Mouse (Mus musculus) frontal cortex, postnatal 10 days (tissue): ENCODE results near the gene Cyfip1.

ENCODE experiments used
- DNase-seq, 2 experiments: peaks; one replicate each; pipeline ENCODE4 v3.0.0; 2022; ENCODE audit warnings: low spot score in 2 of 2, mixed read lengths in 1 of 2

Cyfip1 gene

DNA sequence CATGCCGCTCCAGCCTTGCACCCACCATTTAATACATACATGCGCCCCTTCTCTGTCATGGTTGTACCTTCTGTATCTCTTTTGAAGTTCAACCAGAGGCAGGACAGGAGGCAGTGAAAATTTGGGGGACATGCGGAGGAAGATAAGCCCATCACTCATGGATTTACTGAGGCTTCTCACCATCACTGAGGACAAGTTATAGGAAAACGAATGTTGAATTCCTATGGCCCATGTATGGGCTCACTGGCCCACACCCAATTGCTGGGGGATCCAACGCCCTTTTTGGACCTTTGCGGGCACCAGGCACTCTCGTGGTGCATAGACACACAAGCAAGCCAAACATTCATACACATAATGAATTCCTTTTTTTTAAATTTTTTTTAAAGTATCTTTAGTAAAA, at the start of gene Cyfip1:
Gene Cyfip1 (plus strand): TSS at position 301 of the 400 bp plus-strand sequence.
- DNase-seq, result no peak

DNA sequence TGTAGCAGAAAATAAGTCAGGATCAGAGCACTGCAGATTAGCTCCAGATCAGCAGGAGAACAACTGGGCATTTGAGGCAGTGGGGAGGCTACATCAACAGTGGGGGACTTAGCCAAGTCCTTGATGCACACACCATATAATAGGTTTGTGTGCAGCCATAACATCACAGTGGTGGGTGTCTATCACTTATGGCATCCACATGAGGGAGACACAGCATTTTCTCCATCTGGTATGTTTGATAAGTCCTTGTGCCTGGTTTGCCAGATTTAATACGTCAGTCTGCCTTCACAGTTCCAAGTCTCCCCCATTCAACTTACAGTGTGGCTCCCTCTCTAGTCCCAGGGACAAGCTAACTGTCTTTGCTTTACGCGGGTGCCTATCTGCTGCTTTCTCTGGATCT, 49.3 kb upstream of the Cyfip1 start:
- DNase-seq, result no peak

DNA sequence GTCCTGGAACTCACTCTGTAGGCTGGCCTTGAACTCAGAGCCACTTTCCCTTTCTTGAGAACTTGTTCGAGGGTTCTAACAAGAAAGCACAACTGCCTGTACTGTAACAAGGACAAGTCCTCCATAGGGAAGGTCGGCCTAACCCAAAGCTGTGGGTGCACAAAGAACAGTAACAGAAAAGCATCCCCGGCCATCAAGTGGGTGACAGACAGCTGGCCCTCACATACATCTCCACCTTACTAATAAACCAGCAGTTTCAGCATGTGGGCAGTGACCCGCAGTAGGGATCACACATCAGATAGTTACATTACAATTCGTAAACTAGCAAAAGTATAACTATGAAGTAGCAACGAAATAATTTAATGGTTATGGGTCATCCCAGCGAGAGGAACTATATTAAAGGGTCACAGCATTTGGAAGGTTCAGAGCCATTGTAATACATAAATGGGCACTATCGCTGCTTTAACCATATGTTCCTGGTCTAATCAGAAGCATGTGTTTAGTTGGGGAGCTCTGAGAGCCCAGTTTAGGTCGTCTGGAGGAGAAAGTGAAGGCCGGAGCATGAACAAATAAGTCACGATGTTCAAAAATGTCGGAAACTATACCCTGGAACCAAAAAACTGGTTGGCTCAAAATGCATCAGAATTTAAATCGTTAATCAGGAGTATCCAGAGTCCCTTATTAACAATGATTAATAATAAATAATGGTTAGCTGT, 48.2 kb upstream of the Cyfip1 start:
- no peak for DNase-seq

DNA sequence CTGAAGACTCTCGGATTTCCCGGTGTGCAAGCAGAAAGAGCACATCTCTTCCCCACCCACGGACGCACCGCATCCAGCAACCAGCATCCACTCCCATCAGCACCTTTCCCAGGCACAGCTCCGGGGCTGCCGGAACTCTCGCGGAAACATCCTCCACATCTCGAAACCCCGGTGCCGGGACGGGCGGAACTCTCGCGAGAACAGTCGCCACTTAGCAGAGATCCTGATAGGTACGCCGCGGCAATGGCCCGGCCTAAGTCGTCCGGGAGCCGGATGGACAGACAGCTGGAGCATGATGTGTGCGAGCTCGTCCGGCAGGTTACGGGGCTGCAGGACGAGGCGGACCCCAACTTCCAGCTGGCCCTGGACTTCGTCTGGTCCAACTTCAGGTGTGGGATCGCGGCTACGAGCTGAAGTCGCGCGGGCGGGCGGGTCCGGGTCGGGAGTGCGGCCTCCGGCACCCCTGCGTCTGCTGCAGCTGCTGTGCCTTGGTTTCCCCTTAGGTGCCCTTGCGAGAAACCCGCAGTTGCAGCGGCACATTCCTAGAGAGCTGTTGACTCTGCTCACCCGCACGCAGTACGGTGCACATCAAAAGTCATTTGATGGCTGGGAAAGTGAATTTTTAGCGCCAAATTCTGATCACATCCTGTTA, 47.5 kb upstream of the Cyfip1 start, which contains the start of gene Tubgcp5:
Gene Tubgcp5 (plus strand): TSS at position 203 of the 652 bp plus-strand sequence.
- peak; percentile 97 to 98 for DNase-seq

DNA sequence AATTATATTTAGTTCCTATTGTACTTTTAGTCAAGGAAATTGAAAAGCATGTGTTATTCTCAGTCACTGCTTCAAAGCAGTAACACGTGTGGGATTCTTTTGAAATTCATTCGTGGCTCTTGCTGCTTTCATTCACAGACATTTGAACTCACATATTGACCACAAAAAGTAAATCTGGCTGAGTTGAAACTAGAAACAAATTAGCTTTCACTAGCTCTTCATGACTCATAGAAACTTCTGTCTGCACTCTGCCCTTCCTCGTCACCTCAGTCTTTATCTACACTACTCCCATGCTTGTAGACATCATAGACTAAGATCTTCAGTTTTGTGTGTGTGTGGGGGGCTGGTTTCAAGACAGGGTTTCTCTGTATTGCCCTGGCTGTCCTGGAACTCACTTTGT, 41.6 kb upstream of the Cyfip1 start:
- no peak for DNase-seq

DNA sequence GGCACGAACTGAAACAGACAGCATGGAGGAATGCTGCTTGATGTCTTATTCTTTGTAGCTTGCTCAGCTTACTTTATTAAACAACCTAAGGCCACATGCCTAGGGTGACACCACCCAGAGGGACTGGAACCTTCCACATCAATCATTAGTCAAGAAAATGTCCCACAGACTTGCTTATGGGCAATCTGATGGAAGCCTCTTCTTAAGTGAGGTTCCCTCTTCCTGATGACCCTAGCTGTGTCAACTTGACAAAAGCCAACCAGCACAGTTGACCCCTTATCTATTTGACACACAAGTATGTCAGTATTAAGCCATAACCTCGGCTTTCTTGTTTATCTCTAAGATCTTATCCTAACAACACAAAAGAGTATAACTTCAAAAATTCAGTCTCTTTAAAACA, 31.6 kb upstream of the Cyfip1 start:
- DNase-seq, result no peak

DNA sequence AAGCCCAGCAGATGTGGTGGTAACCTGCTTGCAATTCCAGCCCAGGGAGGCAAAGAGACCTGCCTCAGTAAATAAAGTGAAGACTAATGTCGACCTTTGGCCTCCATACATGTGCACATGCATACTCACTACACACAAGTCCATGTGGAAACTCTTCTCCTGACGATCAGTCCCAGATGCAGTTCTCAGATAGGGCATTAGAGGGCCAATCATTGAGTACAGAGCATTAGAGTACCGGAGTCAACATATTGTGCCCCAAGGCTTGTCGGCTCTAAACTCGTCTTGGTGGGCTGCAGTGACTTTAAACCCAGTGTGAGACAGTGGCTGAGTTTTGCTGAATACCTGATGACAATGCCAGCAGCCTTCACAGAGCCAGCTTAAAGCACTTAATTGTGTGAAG, 17.1 kb upstream of the Cyfip1 start:
- DNase-seq, result no peak

DNA sequence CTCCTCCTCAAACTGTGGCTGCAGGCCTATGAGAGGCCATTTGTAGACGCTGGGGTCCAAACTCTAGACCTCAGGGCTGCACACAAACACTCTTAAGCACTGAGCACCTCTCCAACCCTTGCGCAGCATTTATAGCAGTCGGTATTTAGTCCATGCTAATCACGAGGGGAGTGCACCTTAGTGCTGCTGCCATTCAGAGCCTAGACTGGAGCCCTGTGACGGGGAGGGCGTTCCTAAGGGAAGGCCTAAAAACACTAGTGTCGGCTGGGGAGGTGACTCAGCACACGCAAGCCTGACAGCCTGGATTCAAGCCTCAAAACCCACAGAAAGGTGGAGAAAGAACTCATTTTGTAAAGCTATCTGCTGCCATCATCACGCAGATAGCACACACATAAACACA, 14.0 kb upstream of the Cyfip1 start:
- no peak for DNase-seq

DNA sequence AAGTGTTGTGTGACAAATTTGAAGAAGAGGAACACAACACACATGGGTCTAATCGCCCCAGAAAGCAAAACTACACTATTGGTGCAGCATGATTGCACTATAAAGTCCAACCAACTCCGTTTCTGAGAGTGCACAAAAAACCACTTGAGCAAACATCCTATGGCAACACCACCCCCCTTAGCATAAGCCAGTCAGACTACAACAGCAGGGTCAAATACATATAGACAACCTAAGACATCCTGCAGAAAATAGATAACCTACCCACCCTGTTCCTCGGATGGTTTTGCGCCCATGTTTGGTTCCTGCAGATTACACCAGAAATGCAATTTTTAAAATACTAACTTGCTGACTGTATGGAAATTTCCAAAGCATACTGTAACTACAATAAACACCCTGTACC, 4.7 kb upstream of the Cyfip1 start:
- no peak for DNase-seq

DNA sequence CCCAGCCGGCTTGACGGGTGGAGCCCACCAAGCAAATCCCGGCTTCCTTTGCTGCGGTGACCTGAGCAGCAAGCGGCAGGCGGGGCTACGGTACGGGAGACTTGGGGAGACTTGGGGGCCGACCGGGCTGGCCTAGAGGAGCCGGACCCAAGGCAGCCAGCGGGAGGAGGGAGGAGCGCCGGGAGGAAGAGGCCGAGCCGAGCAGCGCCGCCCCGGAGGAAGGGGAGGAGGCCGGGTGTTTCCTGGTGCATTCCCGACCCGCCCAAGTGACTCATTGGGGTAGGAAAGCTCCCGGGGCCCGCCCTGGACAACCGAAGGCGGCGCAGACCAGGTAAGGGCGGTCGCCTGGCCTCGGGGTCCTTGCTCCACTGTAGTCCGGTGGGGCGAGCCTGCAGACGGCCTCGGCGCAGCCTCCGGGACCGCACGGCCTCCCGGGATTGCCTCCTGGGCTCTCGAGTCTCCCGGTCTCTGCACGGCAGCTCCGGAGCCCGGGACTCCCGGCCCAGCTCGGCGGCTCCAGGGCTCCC, 495 bp downstream of the Cyfip1 start:
- peak; percentile 77 to 85 for DNase-seq

DNA sequence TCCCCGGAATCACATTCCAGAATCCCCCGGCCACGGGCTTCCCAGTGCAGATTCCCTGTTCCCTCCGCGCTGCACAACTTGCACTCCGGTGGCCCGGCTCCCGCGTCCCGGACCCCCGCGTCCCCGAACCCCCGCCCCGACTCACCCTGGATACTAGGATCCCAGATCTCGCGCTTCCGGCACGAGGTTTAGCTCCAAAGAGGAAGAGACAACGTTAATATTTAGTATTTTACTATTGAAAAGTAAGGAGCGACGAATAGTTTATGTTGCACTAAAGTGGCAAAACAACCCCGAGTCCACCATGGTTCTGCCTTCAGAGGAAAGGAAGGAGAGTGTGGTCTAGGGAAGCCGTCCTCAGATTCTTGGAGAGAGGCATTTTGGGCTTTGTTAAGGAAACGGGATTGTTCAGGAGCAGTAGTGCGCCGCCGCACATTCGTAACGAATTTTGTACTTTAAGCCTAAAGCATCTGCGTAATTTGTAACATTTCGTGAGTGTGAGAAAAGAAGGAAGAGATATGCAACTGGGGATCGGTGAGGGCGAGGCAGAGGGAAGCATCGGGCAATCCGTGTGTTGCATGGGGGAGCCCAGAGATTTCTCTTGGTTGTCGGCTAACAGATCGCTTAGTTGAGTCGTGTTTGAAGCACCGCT, 1.1 kb downstream of the Cyfip1 start:
- no peak for DNase-seq

DNA sequence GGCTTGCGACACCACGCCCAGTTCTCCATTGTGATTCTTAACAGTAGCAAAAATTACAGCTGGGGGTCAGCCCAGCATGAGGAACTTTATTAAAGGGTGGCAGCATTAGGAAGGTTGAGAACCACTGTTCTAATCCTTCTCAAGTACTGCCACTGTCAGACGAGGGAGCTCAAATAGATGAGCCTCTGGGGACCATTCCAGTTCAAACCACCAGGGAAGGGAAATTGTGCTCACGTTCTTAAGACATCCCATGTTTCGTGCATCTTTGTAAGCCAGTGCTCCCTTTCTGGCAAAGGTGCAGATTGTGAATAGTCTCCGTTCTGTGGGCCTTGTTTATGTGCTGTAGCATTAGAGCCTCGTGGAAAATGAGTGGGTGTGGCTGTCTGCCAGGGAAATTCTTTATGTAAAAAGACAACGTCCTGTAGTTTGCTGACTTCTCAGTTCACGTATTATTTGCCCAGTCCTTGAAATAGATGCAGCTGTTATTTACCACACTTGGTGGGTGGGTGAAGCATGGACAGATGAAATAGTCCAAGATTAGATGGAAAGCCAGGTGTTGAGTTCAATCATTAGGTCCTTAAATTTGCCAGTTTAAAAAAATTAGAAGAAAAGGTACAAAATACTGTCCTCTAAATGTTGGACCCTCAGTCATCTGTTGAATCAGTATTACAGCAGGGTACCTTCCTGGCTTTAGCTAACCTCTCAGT, 5.2 kb downstream of the Cyfip1 start:
- no peak for DNase-seq

DNA sequence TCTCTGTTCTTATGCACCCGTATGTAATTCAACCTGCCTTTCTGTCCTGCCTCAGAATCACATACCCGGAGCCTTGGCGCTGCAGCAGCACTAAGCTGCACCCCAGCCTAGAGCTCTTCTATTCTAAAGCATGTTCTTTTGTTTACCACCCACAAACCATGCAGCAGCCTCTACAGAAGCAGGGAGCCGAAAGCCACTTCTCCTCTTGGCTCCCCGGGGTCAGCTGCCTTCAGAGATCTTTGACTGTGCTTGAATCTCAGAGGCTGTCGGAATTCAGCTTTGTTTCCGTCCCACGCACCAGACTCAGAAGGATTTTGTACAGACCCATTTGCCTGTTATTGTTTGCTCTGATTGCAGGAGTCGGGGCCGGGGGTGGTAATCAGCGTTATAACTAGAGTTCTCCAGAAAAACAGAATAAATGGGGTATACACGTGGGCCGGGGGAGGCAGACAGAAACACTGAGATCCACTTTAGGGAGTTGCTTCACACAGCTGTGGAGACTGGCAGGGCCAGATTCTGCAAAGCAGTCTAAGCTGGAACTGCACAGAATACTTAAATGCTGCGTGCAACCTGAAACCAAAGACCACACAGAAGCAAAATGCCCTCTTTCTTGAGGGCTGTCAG, 8.5 kb downstream of the Cyfip1 start:
- peak; percentile 24 to 65 for DNase-seq

DNA sequence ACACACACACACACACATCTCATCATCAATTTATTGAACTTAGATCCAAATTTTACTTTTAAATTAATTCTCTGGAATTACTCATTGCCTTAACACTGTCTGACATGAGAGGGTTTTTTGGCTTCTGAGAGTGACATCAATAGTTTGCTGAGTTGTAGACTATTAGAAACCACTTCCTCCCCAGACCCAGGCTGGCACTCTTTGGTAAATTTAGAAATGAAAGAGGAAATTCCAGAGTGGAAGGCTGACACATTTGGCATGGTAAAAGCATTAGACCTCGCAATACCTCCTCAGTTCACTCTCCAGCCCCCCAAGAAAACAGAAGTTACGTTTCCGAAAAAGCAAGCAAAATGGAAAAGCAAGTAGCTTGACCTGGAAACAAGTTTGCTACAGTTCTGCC, 11.2 kb downstream of the Cyfip1 start:
- no peak for DNase-seq

DNA sequence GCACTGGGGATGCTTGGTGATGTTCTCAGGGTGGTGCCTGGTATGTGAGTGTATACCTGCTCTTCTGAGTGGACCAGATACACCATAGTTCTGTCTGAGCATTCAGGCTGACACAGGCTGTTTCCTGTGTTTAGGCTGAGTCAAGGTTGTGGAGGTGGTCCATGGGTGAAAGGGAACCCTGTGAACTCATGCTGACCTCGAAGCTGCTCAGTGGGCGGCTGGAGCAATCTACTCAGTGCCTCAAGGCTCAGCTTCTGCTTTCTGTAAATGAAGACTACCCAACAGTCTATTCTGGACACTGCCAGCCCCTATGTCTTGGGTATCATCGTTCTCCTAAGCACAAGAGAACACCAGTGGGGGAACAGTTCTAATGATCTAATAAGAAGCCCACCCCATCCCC, 14.1 kb downstream of the Cyfip1 start:
- DNase-seq, result no peak

DNA sequence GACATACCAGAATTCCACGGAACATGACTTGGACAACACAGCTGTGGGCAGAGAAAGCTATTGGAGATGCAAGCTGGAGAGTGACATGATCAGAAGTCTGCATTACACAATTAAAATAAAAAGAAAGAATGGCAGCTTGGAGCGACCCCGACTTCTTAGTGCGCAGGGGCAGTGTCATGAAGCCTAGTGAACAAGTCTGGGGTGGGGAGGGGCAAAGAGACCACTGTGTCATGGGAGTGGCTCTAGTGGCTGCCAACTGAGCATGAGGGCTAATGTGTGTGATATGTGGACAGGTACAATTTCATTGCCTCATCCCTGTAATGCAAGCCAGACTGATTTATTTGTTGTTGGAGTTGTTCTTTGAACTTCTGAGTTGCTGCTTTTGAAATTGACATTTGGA, 15.2 kb downstream of the Cyfip1 start:
- DNase-seq, result no peak

DNA sequence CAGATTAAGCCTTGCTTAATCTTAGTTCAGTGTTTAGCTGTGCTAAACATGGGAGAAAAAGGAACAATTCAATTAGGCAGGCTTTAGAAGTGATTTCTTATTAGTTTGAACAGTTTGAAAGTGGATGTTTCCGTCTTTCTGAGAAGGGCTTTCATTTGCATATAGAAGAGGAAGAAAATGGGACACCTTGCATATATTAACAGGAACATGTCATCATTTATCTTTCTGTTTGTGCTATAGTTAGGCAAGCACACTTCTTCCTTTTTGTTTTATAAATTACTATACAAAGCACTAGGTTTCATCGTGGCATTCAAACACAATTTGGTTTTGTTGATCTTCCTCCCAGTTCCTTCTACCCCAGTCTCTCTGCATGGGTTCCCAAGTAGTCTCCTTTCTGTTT, 16.2 kb downstream of the Cyfip1 start:
- no peak for DNase-seq

DNA sequence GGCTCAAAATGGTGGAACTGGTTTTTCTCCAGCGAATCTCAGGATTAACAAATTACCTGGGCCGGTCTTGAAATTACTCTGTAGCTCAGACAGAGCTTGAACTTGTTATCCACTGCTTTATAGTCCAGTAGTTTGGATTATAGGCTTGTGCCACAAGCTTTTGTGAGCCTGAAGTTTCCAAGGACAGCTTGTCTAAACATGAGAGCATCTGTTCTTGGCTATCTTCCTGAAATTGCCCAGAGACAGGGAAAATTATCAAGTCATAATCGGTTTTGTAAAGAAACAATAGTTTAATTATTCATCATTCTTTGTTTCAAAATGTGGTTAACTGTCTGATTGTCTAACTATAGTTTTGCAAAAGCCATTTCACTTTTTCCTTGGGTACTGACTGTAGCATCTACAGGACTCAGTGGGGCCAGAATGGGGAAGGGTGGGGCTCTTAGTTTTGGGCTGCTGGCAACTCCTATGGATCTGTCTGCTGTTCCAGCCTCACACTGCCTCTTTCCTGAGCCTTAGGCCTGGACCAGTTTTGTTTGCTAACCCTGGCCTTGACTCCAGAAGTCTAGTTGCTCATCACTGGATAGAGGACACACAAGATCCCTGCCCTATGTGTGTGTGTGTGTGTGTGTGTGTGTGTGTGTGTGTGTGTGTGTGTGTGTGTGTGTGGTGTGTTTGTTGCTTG, 17.4 kb downstream of the Cyfip1 start:
- DNase-seq, result no peak

DNA sequence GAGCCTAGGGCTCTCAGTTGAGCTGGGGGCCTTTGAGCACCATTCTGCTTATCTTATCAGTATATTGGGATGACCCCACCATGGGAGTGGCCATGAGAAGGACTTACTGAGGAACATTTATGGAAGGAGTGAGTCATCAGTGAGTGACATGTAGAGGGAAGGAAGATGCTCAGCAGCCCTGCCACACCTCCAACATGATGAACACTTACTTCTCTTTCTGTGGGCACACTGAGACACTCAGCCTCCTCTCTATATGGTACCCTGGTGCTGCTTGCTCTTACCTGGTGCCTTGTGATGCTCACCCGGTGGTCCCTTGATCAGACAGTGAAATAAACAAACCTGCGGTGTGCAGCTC, 17.9 kb downstream of the Cyfip1 start:
- DNase-seq, result no peak

DNA sequence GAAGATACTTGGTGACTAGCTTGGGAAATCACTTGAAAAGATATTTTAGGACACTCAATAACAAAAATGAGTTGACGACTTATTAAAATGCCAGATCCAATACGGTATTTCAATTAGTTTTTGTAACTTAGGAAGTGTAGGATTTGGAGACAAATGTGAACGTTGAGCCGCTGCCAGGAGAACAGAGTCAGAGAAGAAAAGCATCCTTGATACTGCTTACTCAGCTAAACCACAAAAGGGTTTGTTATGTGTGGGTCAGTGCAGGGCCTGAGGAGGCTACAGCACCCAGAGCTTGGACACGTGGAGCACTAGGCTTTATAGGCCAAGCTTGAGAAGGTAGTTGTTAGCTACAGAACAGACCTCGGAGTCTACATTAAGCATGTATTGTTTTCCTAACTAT, 18.4 kb downstream of the Cyfip1 start:
- DNase-seq, result no peak

DNA sequence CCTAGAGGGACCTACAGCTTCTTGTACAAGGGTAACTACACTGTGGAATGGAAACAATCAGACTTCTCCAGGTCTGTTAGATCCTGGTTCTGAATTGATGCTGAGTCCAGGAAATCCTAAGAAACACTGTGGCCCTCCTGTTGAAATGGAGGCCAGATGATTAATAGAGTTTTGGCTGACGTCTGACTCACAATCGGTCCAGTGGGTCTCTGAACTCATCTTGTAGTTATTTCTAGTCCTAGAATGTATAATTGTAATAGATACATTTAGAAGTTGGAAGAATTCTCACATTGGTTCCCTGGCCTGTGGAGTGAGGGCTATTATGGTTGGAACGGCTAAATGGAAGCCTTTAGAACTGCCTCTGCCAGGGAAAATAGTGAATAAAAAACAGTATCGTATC, 19.6 kb downstream of the Cyfip1 start:
- no peak for DNase-seq
